Mouse (Mus musculus): ENCODE results near the gene Cep55.

GRCm38 (mm10) chr19:38056276-38056675 is 1.5 kb downstream of the Cep55 start:
- TF ChIP-seq CTCF (IDR thresholded peaks at IDR 0.05; ENCODE audit: low read depth, low read length) (no peak), POLR2A (IDR thresholded peaks at IDR 0.05; ENCODE audit: insufficient read depth, low read length) (no peak), EP300 (IDR thresholded peaks at IDR 0.05; ENCODE audit: insufficient read depth, low read depth, low read length) (no peak)
